Mouse (Mus musculus) cerebellum, postnatal 10 days (tissue): Measurements from ENCODE around the gene Pctp.

Experiments
- DNase-seq, 2 experiments: peaks; one replicate each; pipeline ENCODE4 v3.0.0; 2021; ENCODE audit warnings: mixed read lengths in 2 of 2

Pctp gene

DNA sequence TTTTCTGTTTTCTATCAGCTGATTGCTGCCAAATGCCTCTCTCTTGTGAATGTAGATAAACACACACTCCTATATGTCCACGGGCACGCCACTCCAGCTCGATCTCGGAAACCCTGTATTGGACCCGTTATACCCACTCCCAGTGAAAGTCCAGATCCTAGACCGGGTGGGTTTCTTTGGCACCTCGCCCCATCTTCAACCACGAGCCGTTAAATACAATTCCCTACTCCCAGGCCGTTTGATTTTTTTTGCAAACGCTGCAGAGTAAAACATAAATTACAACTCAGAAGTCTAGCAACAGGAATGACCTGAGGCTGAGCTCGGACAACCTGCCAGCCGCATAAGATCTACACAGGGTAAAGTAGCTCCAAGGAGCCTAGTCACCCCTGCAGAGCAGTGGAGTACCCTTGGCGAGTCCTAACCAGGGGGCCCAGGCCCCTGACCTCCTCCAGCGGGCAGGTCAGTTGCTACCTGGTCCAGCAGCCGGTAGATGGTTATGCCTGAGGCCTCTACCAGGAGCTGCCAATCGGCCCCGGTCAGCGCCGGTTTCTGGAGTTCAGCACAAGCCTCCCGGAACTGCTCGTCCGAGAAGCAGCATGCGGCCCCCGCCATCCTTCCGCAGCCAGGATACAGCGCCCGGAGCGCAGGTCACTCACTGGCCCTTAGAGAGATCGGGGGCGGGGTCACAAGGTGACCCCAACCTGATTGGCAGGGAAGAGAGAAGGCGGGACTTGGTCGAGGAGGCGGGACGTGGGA, at the start of gene Pctp:
Gene Pctp (minus strand): TSS at position 664 of the 756 bp plus-strand sequence.
- DNase-seq: peak; percentile 85 to 89

DNA sequence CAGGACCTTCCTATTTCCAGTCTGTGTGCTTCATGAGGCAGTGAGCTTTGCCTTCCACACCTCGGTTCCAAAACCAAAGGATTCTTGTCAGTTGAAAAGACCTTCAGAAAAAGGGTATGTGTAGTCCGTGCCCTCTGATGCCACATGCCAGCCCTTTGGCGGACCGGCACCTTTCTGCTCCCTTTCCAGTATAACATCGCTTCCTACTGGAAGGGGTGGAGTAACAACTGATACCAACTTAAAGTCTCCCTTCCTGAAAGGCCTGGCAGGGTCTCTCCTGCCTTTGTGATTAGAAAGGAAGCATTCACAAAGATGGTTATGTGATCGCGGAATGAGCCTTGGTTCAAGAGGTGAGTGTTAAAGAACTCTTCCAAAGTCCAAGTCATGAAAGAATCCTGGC, 47.3 kb upstream of the Pctp start:
- no peak for DNase-seq

DNA sequence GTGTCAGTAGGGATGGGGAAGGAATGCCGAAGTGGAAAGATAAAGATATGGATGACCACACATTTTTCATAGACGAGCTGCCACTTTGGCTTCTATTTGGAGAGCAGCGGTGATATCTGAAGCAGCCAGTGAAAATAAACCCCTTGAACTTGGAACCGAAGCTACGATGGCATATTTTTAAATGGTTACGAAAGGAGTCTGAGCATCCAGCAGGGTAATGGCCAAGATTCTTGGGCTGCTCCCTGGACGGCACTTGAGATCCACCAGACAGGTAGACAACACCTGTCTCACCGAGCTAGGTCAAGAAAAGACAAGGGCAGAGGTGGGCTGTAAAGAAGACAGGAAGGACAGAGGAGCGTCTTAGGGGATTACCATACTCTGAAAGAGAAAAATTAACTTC, 44.6 kb upstream of the Pctp start:
- DNase-seq: no peak

DNA sequence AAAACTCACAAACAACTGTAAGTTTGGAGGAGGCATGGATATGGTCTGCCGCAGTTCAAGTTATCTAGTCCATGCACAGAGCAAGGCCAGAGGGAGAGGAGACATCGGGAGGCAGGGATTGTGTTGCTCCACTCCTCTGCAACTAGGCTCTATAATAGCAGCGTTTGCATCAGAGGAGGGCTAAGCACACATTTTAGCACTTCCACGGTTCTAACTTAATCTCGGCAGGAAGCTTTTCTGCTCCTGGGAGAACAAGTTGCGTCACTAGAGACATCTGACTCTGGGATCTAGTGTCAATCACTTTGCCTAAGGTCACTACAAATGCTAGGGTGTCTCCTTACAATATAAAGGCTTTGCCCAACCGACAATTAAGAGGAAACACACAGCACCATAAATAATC, 43.5 kb upstream of the Pctp start:
- no peak for DNase-seq

DNA sequence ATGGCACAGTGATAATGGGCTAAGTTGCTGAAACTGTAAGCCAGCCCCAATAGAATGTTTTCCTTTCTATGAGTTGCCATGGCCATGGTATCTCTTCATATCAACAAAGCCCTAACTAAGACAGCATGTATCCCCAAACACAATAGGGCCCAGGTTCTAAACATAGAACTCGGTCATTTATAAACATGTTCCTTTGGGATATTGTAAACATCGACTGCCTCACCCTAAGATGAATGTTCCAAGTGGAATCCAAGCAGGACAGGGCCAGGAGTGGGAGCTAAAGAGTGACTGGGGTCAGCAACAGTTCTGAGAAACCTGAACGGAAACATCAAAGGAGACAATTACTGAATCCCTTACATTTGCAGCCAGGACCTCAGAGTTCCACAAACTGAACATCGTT, 41.8 kb upstream of the Pctp start:
- DNase-seq: no peak

DNA sequence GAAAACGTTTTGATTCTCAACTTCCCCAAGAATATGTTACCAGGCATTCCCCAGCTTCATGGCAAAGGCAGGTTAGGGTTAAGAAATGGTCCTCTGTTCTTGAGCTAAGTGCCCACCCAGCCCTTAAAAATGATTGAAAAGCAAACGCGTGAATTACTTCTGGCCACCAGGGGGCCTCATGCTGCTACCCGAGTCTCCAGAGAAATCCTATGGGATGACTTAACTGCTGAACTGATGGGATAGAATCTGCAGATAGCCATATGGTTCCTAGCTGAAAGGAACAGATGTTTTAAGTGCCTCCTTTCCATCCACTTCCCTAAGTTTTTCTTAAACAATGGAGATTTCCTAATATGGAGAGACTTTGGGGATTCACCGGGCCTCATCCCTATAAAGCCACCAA, 35.3 kb upstream of the Pctp start:
- peak; percentile 40 to 46 for DNase-seq

DNA sequence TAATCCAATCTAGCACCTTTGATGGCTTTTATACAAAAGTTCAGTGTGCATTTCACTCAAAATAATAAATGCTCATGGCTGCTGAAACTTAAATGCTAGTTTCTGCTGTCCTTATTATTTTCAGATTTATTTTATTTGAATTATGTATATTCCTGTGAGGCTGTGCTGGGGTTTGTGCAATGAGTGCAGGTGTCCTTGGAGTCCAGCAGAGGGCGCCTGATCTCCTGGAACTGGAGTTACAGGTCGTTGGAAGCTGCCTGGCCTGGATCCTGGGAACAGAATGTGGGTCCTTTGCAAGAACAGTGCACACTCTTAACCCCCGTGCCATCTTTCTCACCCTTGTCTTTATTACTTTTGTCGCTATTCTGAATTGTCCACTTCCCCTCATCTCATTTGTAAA, 33.7 kb upstream of the Pctp start:
- DNase-seq: no peak

DNA sequence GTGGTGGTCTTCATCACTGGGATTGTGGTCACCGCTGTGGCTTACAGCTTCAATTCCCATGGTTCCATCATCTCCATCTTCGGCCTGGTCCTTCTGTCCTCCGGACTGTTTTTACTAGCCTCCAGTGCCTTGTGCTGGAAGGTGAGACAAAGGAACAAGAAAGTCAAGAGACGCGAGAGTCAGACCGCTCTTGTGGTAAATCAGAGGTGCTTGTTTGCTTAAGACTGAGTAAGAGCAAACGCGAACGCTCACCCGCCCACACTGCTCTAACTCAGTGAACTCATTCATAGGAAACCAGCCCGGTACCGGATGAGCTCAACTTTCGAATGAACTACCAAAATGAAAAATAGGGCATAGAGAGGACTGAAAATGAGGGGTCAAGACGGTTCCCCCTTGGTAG, 32.8 kb upstream of the Pctp start:
- no peak for DNase-seq

DNA sequence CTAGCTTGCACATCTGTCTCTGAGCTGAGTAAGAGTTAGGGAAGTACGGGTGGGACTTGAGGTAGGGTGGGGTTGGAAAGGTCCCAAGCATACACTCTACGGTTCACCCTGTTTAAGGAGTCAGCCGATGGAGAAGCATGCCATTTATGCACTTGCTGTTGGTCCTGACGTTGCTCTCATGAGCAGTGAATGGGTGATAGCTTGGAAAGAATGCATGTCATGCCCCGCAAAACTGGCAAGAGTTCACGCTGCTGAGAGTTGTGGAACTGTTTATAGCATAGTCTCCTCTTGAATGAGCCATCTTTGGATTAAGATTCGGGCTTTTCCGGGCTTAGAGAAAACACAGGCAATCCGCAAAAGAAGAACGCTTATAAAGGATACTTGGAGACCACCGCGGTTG, 32.0 kb upstream of the Pctp start:
- peak in 1 of 2 experiments; percentile 9 for DNase-seq

DNA sequence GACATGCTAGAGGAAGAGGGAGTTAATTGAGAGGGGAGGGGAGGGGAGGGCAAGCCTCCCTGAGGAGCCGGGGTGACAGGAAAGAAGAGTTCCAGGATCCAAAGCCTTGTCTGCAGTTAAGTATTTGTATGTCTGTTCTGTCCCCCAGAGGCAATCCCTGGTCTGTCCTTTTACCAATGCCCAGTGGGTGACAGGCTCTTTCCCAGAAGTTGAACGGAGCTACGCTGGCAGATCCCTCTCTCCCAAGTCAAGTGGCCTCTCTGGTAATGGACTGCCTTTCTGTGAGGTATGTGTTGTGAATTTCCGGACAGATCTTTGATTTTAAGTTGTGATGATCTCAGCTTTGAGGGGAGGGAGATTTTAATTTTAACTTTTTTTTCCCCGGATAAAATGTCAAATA, 30.7 kb upstream of the Pctp start:
- peak in 1 of 2 experiments; percentile 24 for DNase-seq

DNA sequence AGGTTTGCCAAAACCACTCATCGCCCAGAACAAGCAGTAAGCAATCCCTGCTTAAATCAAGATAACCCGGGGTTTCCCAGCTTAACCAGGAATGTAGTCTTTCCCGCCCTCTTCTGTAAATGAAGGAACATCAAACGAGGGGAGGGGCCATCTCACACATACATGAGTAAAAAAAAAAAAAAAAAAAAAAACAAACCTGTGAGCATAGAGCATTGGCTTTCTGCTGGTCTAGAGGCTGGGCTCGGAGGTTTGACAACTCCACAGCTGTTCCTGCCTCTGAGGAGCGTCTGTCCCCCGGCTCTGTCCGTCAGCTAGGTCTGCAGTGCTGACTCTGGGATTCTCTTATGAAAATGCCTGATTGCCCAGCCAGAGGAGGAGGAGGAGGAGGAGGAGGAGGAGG, 30.1 kb upstream of the Pctp start:
- peak in 1 of 2 experiments; percentile 5 for DNase-seq

DNA sequence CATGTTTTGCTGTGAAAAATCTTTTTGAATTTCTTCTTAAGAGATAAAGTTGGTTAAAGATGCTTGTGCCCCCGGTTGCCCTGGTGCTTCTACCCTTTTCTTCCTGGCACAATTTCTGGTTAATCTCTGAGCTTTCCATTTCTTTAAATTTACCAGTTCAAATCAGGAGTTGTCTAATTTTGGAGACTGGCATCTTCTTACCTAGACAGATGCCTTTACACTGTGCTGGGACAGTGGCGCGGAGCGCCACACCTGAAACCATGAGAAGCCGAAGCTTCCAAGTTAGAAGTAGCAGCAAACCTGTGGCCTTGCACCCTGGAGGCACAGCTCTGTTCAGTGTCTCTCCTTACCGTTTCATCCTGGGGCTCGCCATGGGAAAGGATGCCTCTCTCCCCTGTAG, 28.4 kb upstream of the Pctp start:
- DNase-seq: no peak

DNA sequence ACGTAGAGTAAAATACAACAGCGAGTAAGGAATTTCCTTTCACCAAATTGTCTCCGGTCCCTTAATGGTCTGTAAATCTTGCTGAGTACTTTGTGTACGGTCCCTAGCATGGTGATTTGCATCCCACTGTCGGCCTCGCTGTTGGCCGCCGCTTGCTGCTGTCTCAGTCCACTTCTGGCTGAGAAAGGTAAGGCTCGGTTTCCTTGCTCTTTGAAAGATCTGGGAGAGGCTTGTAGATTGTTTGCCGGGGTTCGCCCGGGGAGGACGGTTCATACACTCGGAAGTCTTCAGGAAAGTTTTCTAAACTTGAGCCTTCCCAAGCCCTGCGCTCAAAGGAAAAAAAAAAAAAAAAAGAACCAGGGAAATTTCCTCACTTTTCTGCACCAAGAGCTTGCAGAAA, 27.9 kb upstream of the Pctp start:
- DNase-seq: peak; percentile 47 to 52

DNA sequence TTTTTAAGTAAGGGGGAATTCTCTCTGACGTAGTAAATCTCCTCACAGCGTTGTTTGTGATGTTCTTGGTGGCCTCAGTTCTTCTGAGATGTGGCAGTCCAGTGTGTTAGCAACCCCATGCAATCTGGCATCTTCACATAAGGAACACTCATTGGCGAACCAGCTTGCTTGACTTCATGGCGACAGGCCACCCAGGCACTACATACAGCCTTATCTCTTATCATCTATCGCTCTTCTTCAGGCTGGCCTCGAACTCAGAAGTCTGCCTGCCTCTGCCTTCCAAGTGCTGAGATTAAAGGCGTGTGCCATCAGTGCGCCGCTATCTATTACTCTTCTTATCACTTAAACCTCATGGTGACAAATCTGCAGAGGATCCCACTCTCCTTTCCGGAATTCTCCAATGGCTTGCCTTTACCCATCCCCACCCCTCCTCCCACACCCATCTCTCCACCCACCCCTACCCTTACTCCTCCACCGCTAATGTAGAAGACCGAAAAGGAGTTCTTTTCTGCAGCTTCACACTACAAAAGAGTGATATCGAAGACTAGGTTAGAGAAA, 27.2 kb upstream of the Pctp start, which contains the start of gene Tmem100:
Gene Tmem100 (plus strand): TSS at position 508 of the 558 bp plus-strand sequence.
- DNase-seq: no peak

DNA sequence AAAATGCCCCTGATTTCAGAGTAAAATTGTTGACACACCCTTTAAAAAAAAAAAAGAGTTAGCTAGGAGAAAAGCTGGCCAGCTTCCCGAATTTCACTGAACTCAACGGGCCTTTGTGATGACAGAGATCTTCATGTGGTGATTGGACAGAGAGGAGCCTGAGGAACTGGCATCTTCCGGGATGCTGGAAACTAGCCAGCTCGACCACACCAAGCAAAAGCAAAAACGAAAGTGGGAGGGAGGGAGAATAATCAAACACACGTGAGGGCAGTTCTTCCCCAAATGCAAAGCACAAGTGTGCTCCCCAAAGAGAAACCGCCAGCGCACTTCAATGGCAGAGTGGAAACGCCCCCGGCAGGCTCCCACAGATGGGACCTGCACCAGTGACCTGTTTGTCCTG, 26.7 kb upstream of the Pctp start:
- peak; percentile 77 to 78 for DNase-seq

DNA sequence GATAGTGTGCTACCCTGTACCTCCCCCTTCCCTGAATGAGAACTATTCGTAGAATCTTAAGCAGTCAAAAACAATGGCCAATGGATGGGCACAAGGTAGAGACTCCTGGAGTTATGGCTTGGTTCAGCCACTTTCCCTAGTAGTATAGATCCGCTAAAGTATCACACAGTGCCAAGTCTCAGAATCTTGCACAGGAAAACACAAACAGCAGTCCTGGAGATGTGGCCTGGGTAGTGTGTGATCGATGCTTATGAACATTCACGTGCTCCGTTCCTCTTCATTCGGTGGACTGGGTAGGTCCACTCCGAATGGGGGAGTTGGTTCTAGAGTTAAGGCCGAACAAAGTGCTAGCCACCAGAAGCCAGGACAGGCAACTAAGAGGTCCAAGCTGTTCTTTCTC, 26.1 kb upstream of the Pctp start:
- no peak for DNase-seq

DNA sequence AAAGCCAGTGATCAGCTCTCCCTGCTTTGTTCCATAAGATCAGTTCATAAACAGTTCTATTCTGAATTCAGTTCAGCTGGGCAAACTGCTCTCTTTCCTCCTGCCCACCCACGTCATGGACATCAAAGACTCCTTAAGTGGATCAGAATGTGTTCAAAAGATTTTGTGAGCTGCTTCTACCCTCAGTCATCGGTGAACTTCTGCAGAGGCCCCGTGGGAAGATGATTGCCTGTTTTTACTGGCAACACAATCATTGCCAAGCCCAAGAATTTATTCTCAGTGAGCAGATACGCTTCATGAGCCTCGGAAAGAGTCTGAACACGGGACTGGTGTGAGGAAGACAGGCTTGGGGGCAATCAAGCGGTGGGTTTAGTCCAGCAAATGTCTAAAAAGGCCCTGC, 24.5 kb upstream of the Pctp start:
- no peak for DNase-seq

DNA sequence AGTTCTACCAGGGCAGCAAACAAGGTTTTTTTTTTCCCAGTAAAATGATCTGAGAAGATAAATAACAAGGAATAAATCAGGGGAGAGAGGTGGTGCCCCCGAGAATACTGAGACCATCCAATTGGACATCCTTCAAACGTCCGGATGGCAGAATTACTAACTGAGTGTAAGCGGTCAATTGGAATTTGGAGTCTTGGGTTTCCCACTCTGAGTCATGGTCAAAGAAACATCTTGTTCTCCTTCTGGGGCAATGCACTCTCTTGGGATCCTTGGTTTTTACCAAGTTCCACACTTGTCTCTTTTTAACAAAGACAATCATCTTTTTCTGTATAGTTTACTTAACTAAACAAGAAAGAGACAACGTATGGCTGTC, 24.1 kb upstream of the Pctp start:
- DNase-seq: no peak

DNA sequence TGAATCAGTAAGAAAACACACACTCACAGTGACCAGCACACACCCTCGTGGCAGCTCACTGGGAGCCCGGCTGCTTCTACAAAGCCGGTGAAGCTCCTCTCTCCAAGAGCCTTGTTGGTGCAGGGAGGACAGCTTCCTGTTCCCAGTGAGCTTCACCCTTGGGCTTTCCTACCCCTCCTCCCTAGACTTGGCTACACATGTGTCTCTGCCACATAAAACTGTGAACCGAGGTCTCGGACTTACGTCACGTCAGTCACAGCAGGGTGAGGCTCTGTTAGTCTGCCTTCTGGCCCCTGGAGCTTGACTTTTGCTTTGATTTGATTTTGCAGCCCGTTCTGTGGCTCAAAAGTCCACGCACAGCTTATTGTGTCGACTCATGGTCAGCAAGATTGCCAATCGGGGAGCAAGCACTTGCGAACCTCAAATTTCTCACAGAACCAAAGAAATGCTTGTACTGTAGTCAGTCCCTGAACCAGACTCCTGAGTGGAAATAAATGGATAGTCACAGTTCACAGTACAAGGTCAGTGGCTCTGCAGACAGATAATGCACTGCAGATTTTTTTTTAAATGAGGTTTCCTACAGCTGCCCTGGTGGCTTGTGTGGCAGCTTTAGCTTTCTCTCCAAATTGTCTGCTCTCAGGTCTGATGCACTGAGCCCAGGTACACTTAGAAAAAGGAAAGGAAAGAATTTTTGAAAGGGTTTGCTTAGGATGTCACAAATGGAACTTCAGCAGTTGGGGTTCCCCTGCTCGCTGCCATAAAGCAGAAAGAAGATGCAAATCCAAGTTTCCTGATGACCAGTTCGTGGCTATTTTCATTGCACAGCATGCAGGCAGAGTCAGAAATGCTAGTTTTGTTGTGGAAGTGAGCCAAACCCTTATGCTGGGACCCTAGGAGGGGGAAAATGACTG, 23.5 kb upstream of the Pctp start:
- DNase-seq: no peak

DNA sequence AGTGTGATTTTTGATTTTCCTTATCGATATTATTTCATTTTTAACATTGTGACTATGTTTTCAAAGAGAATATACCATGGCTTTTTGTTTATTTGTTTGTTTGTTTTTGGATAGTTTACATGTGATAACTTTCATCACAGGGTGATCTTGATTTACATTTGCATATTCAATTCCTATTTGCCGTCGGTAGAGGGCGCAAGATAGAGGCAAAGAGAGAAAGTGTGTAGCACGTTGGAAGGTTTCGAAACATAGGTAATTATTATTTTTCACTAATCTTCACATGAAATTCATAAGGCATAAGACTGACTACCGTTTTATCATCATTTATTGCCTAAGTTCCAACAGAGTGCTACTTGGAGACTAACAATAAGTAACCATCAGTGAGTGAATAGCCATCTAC, 16.5 kb upstream of the Pctp start:
- DNase-seq: peak; percentile 73 to 75

DNA sequence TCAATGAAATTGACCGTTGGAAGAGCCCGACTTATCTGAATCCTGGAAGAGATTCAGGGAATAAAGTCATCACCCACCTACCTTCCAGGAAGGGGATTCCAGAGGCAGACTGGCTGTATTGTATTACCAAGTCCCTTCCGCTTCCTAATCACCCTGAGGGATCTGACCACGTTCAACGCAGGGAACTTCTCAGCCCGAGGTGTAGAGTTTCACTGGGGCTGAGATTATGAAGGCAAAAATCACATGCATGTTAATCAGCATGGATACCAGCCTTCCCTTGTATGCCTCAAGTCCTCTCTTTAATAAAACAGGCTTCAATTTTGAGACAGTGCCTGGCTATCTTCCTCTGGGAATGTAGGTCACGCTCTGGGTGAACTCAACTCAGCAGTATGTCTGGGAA, 12.6 kb upstream of the Pctp start:
- DNase-seq: no peak

DNA sequence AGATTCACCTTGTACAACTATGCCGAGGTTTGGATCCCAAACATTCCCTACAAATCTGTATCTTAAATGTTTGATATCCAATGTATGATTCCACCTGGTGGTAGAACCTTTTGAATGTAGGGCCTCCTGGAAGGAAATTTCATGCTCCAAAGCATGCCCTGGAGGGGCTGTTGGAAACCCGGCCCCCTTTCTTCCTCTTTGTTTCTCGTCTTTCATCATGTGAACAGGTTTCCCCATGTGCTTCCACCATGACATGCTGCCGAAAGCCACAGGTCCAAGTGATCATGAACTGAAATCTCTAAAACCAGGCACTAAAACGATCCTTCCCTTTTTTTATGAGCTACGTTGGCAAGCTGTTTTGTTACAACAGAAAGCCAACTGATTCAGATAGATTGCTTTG, 11.0 kb upstream of the Pctp start:
- DNase-seq: no peak

DNA sequence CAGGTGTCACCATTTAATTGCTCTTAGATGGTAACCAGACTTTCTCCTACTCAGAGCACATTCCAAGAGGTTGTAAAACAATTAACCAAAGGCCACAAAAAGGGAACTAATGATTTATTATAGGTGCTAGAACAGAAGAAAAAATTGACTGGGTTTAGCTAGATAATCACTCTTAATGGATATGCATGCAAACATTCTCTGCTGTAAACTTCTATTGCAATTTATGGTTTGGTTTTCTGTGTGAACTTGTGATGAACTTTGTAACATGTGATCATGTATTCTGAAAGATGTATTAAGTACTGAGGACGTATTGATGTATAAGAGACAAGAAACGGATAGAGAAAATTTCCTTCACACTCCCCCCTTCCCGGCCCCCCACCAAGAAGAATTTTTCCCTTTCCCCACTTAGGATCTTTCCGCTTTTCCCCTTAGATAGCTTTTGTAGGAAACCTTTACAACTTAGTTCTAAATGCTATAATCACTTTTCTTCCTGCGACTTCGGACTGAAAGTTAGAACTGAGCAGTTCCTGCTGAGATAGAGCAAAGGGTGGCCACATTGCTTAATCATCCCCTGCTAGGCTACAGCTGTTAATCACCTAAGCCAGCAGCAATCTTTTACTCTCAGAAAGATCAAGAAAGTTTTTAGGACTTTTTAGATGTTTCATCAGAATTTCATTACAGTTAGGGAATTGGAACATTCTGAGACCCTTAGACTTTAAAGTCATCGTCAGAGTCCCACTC, 5.3 kb upstream of the Pctp start:
- DNase-seq: no peak
